Mouse (Mus musculus) fibroblast of lung, adult 2 months (primary cell): ENCODE measurements around the gene Adssl1.

Experiments
- DNase-seq: peaks from one replicate; pipeline ENCODE4 v3.0.0-alpha.2; 2011; ENCODE audit warnings: low read depth

The Adssl1 gene

DNA sequence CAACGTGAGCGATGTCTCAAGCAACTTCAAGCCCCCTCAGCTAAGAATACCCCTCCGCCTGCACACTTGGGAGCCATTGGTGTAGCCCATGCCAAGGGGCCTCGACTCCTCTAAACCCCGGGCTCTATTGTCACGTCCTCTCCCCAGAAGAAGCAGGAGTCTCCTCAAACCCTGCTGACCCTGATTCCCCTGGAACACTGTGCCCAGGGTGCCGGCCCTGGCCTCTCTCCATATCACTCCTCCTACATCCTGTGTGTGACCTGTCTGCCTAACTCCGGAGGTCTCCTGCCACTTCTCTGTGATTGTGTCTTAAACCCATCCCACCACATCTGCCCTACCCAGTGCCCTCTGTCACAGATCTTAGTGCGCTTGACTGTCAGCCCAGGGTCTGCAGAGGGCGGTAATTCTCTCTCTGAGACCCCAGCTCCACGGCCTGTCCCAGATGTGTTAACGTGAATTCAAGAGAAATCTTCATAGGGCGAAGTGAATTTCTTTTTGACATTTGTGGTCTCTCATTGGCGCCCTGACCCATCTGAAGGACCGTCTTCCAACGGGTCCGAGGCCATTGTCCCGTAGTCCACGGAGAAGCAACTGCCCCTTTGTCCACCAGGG lies 58.2 kb downstream of the Adssl1 start:
- no peak for DNase-seq

DNA sequence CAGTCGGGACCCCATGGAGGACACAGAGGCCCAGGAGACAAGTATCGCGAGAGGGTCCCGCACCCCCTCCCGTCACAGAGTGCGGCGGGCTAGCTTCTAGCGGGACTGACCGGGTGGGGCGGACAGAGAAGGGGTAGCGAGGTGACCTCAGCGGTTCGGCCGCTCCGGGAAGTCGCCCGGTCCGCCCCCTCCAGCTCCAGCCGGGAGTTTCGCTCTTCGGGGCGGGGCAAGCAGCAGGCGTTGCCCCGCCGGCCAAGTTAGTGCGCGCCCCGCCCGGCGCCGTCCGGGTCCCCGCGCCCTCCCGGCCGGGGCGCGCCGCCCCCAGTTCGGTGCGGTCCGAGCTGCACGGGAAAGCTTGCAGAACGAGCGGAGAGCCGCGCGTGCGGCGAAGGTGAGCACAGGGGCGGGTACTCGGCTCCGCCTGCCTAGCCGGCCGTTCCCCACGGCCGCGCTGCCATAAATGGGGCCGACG lies 58.7 kb downstream of the Adssl1 start, which contains the start of gene Zbtb42:
TSS of gene Zbtb42 (plus strand) at position 274 of the 472 bp plus-strand sequence.
- no peak for DNase-seq

DNA sequence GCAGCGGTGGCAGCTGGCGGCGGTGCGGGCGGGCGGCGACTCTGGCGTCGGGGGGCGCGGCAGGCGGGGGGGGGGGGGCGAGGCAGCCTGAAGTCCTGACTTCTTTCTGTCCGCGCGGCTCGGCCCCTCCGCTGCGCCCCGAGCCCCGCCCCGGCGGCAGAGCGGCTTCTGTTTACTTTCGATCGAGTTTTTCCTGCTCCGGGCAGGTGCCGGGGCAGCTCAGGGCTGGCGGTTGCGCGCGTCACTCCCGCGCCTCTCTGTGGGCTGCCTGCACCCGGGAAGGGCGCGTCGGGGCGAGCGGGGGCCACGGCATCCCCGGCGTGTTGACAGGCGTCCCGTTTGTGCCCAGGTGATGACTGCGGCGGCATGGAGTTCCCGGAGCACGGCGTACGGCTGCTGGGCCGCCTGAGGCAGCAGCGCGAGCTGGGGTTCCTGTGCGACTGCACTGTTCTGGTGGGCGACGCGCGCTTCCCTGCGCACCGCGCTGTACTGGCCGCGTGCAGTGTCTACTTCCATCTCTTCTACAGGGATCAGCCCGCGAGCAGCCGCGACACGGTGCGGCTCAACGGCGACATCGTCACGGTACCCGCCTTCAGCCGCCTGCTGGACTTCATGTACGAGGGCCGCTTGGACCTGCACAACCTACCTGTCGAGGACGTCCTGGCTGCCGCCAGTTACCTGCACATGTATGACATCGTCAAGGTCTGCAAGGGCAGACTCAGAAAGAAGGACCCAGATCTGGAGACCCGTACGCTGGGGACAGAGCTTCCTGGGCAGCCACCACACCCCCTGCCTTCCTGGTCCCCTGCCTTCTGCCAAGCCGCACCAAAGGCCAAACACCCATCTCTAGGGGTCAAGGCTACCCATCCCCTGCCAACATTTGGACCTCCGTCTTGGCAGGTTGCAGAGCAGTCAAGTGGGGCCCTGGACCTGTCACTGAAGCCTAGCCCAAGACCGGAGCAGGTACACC lies 59.5 kb downstream of the Adssl1 start:
- no peak for DNase-seq

DNA sequence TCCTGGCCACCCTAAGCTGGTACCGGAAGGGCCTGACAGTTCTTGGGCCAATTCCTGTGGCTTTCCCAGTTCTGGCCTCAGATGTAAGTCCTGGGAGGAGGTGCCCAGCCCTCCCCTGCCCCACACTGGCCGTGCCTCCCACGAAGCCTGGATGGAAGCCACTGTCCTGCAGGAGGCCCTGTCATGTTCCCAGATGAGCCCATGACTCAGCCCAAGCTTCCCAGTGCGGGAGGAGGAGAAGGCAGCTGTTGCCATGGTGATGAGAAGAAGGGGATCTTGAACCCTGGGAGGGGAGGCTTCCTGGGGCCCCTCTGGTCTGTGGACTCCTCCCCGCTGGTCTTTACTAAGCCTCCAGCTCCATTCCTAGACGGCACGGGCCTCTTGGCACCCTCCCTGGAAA lies 63.5 kb downstream of the Adssl1 start:
- no peak for DNase-seq

DNA sequence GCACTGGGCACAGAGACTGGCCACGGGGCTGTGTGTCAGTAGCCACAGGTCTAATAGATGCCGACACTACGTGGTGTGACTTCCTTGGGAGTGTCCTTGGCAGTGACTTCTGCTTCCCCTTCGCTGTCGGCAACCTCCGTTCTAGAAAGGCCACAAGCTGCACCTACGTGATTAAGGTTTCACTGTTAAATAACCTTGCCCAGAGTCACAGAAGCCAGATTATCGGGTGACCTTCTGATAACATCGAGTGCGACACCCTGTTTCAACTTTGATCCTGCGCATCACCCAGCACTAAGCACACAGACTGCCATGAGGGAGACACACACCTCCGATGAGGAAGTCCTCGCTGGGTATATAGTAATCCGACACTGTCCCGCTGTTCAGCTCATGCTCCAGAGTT lies 68.6 kb downstream of the Adssl1 start:
- DNase-seq = no peak
